Mouse (Mus musculus) colon, adult 2 months (tissue): ENCODE data around the gene Uba1. TPM values are rescaled to one million over a fixed set of nuclear protein-coding genes. Genes with fewer than 3 reads are reported as not detected.

Experiments
- polyA plus RNA-seq: library from polyadenylated mRNA; depleted of rRNA; stranded (reverse); fragments of >200 nt; gene quantifications from 2 replicates; pipeline ENCODE4 v1.2.3, GENCODE M21; 2012; rRNA removed

The Uba1 gene
- 298 and 303 TPM in 2 replicates for polyA plus RNA-seq

DNA sequence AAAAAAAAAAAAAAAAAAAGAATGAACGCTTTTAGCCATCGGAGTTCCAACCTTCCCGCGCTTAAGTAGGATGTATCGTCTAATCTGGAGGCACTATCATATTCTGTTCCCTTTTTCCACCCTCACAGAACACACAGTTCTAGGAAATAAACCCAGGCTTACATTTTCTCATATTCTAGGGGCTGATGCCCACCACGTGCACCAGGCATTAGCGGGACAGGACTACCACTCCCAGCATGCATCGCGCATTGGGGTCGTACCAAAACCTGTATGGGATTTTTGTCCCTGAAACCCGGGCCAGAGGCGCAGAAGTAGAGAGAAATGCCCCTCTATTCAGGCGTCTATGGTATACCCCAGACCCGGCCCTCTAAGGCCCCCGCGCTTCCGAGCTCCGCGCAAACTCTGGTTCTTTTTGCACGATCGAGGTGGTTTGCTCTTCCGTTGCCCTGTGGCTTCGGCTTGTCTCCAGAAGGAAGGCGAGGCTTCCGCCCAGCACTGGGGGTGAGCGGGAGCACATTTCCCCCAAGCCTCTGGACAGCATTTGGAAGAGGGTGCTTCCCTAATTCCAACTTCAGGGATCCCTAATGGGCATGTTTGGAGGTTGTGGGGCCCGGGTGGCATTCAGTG lies at the start of gene Uba1:
Uba1 (plus strand) TSS at position 301 of the 627 bp plus-strand sequence.

DNA sequence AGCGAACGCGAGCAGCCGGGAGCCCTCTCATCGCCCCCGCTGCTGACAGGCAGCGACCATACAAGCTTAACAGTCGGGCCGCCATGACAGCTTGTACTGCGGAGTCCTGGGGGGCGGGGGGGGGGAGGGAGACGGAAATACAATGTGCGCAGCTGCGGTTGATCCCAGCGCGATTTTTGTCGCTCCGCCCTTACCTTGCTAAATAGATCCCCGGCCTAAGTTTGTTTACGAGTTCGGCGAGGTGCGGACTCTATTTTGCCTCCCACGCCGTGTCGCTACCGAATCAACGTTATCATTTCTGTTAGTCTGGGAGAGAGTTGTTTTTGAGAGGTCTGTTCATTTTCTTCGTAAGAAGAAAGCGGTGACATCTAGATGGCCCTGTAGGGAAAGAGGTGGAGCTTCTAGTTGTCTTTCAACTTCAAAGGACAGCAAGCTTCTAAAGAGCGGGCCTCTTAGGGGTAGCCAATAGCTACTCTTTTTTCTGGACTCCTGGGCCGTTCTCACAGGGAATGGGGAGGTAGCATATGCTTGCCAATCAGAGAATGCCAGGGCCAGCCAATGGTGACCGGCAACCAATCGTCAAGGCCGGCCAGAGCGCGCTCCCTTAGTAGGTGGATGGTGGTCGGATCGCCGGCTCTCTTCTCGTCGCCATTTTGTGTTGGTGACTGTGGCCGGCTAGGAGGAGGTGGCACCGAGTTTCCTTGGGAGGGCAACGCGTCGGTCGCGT lies 40.8 kb upstream of the Uba1 start, which contains the start of the genes Rbm10 and Ndufb11:
Rbm10 (plus strand) TSS at position 328 of the 727 bp plus-strand sequence.
Ndufb11 (minus strand) TSS at position 444 of the 727 bp plus-strand sequence.

DNA sequence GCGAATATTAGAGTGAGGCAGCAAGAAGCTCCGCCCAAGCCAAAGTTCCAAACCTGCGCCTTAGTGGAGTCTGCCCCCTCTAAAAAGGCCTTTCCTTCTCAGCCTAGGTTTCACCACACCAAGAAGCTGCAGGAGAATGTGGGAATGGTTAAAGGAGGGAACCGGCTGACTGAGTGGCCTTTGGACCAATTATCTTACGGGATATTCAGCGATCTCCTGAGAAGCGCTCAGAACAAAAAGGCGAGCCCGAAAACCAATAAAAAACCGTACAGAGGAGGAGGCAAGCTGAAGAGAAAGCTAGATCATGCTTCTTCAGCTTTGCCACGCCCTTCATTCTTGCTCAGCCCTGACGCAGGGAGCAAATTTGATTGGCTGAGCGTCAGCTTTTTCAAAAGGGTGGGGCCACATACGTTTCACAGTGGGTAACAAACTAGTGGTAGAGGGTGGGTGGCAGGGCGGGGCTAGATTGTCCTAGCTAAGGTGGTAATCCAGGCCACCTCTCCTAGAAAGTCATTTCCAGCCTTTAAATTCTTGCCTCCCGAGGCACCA lies 29.5 kb downstream of the Uba1 start, which contains the start of gene Cdk16:
Cdk16 (plus strand) TSS at position 436 of the 549 bp plus-strand sequence.

DNA sequence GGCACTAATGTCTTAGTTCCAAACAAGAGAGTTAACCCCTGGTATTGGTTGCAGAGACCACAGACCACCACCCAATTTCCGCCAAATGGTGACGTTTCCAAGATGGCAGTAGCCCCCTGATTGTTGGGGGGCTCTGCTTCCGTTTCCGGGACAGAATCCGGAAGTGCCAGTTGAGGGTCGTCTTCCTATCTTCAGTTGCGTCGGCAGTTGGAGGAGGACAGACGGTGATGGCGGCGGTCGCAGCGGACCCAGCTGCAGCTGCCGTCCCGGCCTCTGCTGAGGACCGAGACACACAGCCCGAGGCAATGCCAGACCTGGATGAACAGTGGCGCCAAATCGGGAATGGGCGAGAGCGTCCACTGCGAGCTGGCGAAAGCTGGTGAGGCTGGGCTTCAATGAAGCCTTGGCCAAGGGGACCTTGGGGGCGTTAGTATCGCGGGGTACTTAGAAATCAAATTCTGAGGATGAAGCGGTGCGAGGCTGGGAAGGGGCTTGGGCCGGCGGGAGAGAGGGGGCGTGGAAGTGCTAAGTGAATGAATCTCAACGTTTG lies 45.7 kb downstream of the Uba1 start, which contains the start of gene Usp11:
Usp11 (plus strand) TSS at position 166 of the 550 bp plus-strand sequence.

Other genes with a start within 250 kb of the Uba1 start
- gene Jade3, start 232.6 kb upstream of the Uba1 start, polyA plus RNA-seq, result 0.36 and 0.49 TPM in 2 replicates
- gene Rgn, start 108.5 kb upstream of the Uba1 start, polyA plus RNA-seq, result 0.07 TPM in 1 of 2 replicates, not detected in the other
- gene Rbm10, start 40.8 kb upstream of the Uba1 start, polyA plus RNA-seq, result 52.7 and 64.4 TPM in 2 replicates
- gene Ndufb11, start 40.7 kb upstream of the Uba1 start, polyA plus RNA-seq, result 132 and 156 TPM in 2 replicates
- 145 and 185 TPM in 2 replicates for gene Cdk16, start 29.6 kb downstream of the Uba1 start, polyA plus RNA-seq
- gene Usp11, start 45.6 kb downstream of the Uba1 start, polyA plus RNA-seq, result 2.9 and 3.7 TPM in 2 replicates
- gene Araf, start 139.5 kb downstream of the Uba1 start, polyA plus RNA-seq, result 152 and 187 TPM in 2 replicates
- gene Timp1, start 211.8 kb downstream of the Uba1 start, polyA plus RNA-seq, result 6.2 and 9.3 TPM in 2 replicates